Mouse (Mus musculus) embryo, embryonic 10 days (tissue): Measurements from ENCODE around the gene Olfr771.
"Not testable (repeated sequence)": the region's sequence is repeated elsewhere in the genome, so short reads cannot be mapped to it uniquely, and the experiment has no call there.

Source experiments
- DNase-seq: peaks from one replicate; pipeline ENCODE4 v3.0.0-alpha.2; 2015; ENCODE audit warnings: low spot score

Gene Olfr771

DNA sequence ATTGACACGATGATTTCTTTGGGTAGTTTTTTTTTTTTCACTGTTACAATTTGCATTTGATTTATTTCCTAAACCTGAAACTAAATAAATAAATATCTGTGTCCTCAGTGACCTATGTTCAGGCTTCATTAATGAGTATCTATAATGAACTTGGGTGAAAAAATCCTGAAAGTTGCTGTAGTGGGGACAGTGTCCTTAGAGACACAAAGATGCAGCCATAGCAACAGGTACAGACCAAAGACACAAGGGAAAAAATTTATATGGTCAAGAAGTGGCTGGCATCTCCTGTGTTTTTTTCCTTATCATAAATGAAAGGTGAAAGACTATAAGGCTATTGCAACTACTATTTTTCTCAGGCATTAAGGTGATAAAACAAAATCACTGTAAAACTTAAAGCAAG is at the start of gene Olfr771:
TSS of gene Olfr771 (minus strand) at position 101 of the 400 bp plus-strand sequence.
- no peak for DNase-seq

DNA sequence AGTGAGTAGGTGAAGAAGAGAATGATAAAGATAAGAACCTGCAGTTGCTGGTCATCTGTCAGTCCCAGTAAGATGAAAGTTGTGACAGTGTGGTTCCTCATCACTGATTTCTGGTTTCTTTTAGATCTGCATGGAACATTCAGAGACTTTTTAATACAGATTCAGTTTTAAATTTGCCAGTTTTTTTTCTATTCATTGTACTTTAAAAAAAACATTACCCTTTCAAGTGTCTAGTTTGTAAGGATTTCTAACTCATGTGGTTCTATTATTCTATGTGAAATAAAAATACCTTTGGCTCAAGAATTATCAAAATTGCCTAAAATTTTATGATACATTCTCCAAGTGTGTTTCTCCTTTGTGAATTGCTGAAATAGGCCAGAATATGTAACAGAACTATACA is 22.8 kb upstream of the Olfr771 start, which contains the start of gene Olfr773:
TSS of gene Olfr773 (minus strand) at position 101 of the 400 bp plus-strand sequence.
- DNase-seq: not testable (repeated sequence)

DNA sequence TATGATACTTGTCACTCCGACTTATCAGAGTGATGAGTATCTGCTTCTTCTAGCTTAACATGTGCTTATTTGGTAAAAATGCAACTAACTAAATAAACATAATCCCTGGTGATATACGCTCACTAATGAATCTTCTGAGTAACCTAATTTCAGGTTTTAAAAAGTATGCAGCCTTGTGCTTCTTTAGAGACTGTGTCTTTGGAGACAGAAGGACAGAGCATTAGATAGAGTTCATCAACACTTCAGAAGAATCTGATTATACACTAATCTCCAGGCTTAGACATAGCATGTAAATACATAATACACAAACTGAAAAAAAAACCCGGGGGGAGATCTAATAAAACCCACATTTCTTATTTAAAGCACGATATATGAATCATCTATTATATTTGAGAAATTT is 13.3 kb upstream of the Olfr771 start, which contains the start of gene Olfr772:
TSS of gene Olfr772 (minus strand) at position 101 of the 400 bp plus-strand sequence.
- not testable (repeated sequence) for DNase-seq

DNA sequence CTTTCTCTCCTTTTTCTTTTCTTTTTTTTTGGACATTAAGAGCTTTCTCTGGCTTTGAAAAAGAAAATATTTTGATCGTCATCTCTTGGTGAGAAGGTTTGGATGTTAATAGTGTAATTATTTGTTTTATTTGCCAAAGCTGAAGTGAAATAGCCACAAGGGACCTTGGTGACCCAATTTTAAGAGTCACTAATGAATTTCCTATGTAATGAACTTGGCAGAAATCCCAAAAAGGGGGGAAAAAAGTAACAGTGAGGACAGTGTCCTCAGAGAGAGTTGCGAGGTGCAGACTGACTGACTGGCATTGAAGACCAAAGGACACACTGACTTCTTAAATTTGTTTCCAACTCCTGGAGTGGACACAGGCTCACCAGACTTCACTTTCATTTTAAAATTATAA is 25.7 kb downstream of the Olfr771 start, which contains the start of gene Olfr770:
TSS of gene Olfr770 (minus strand) at position 101 of the 400 bp plus-strand sequence.
- no peak for DNase-seq

DNA sequence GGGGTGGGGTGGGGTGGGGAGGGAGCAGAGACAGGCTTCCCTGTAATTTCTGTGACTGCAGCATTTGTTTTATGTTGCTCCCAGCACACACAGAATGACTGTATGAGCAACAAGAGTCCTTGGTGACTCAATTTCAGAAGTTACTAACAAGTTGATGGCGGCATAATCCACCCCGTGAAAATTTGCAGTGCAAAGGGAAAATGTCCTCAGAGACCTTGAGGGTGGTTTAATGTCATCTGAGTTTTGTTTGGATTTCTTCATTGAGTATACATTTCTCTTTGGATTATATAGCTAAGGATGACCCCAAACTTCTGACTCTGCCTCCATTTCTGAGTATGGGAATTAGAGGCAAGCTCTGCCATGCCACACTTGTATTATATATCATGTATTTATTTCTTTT is 46.8 kb downstream of the Olfr771 start, which contains the start of gene Olfr769:
TSS of gene Olfr769 (minus strand) at position 101 of the 400 bp plus-strand sequence.
- no peak for DNase-seq

DNA sequence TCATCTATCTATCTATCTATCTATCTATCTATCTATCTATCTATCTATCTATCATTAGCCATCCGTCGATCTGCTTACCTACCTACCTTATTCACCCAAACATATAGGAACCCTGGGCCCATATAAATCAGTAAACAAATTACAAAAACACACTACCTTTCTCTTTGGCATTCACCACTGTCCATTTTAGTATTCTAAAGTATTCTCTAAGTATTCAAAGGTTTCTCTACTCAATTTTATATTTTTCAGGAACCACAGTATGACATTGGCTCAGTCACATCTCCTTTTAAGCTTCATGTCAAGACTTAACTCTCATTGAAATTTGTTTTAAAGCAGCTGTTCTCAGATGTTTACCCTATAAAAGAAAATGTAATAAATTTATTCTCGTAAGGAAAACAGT is 49.4 kb downstream of the Olfr771 start:
- no peak for DNase-seq
